Mouse (Mus musculus) heart, embryonic 14.5 days (tissue): ENCODE data around the gene Muc20. TPM values are rescaled to one million over a fixed set of nuclear protein-coding genes. Genes with fewer than 3 reads are reported as not detected.

Experiments
- ATAC-seq: fragments of 200-750 bp; cut with Nextera tagmentation; 2 replicates; pipeline ENCODE4 v1.8.0; 2017; ENCODE audit warnings: low read depth, moderate TSS enrichment; ENCODE audit not compliant: insufficient number of reproducible peaks, insufficient read depth, low FRiP score
- H3K27ac ChIP-seq, 2 experiments: fragments of 200-500 bp in 1 of 2; fragments of 300-500 bp in 1 of 2; sonication (generic) in 1 of 2; replicated peaks in 1 of 2; 2 replicates each; pipeline ENCODE4 v1.5.1; 2012 to 2014; ENCODE audit warnings: low read depth in 2 of 2, low read length in 2 of 2, control low read depth in 1 of 2, mild to moderate bottlenecking in 1 of 2, mixed read lengths in 1 of 2; ENCODE audit not compliant: control insufficient read depth in 1 of 2, insufficient read depth in 1 of 2
- H3K27me3 ChIP-seq: fragments of 300-500 bp; sonication (generic); 2 replicates; pipeline ENCODE4 v1.6.1; 2014; ENCODE audit warnings: mild to moderate bottlenecking, low read length, control low read depth; ENCODE audit not compliant: control insufficient read depth, insufficient read depth
- H3K36me3 ChIP-seq: fragments of 300-500 bp; sonication (generic); 2 replicates; pipeline ENCODE4 v1.6.1; 2014; ENCODE audit warnings: mild to moderate bottlenecking, control low read depth, low read length, mixed read lengths; ENCODE audit not compliant: control insufficient read depth, insufficient read depth
- H3K4me1 ChIP-seq, 2 experiments: fragments of 200-500 bp in 1 of 2; fragments of 300-500 bp in 1 of 2; sonication (generic) in 1 of 2; 2 replicates each; pipeline ENCODE4 v1.6.1; 2012 to 2014; ENCODE audit warnings: low read length in 2 of 2, control low read depth in 1 of 2, mixed read lengths in 1 of 2; ENCODE audit not compliant: control insufficient read depth in 2 of 2, insufficient read depth in 2 of 2
- H3K4me2 ChIP-seq: fragments of 300-500 bp; sonication (generic); 2 replicates; pipeline ENCODE4 v1.6.1; 2014; ENCODE audit warnings: mild to moderate bottlenecking, low read length
- H3K4me3 ChIP-seq, 2 experiments: fragments of 200-500 bp in 1 of 2; fragments of 300-500 bp in 1 of 2; sonication (generic) in 1 of 2; 2 replicates each; pipeline ENCODE4 v1.5.1; 2012 to 2014; ENCODE audit warnings: low read length in 2 of 2, mild to moderate bottlenecking in 2 of 2, control low read depth in 1 of 2, low read depth in 1 of 2, moderate library complexity in 1 of 2; ENCODE audit not compliant: control insufficient read depth in 1 of 2, insufficient read depth in 1 of 2
- H3K9ac ChIP-seq: fragments of 300-500 bp; sonication (generic); 2 replicates; pipeline ENCODE4 v1.6.1; 2014; ENCODE audit warnings: mild to moderate bottlenecking, low read length
- H3K9me3 ChIP-seq: fragments of 300-500 bp; sonication (generic); 2 replicates; pipeline ENCODE4 v1.6.1; 2016; ENCODE audit warnings: low read length, control low read depth; ENCODE audit not compliant: control insufficient read depth
- WGBS: fragments of 180-500 bp; shearing (Covaris S2); extraction: QIAGEN DNeasy Blood & Tissue Kit; methylation state at CpG from one replicate; pipeline ENCODE4 v1.1.7; 2014; 5-methylcytosine and 5-hydroxymethylcytosine counted together
- polyA plus RNA-seq: library from polyadenylated mRNA; unstranded; fragments of >200 nt; fragmentation: Nextera tagmentation; extraction: Ambion mirVana; gene quantifications from 2 replicates; pipeline ENCODE4 v1.2.1, GENCODE M21; 2014

Gene Muc20
- polyA plus RNA-seq, 1 experiment from 2014 or later: 0.08 TPM

DNA sequence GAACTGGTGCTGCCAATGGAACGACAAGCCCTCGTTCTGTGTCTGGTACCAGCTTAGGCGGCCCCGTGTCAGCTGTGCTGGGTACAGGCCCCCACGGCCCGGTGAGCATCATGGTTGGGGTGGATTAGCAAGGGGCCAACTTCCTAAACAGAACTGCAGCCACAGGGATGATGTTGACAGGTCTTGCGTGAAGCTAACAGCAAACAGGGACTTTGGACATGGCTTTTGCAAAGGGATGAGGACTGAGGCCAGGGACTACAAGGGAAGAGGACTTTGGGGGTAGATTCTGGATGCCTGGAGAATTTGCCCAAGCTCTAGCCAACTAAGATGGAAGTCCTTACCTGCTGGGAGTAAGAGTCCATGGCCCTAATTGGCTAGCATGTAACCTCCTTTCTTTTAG, 30.3 kb downstream of the Muc20 start:
- H3K4me3 ChIP-seq: no peak overlapping the region
- peaks cover 0 to 4% of the 10 kb centered on the region in 2 experiments; a peak in 1 of 4 replicates for H3K4me1 ChIP-seq
- no peak overlapping the region for H3K4me2 ChIP-seq
- no peak for ATAC-seq
- no peaks in the 10 kb centered on the region for H3K9me3 ChIP-seq
- no peak overlapping the region for H3K27ac ChIP-seq
- H3K36me3 ChIP-seq: no peaks in the 10 kb centered on the region
- no peak overlapping the region for H3K9ac ChIP-seq
- no peaks in the 10 kb centered on the region for H3K27me3 ChIP-seq
- 87% methylated on average over 7 of the region's 7 CpGs for WGBS

- peaks cover 0 to 5% of the 10 kb centered on the region in 2 experiments; a peak in 1 of 4 replicates for H3K4me1 ChIP-seq
- no peaks in the 10 kb centered on the region for H3K36me3 ChIP-seq
- no peaks in the 10 kb centered on the region for H3K9me3 ChIP-seq
- H3K27me3 ChIP-seq: no peaks in the 10 kb centered on the region
- no peak overlapping the region for H3K27ac ChIP-seq
- no peak overlapping the region for H3K4me3 ChIP-seq
- no peak for ATAC-seq
- H3K4me2 ChIP-seq: no peak overlapping the region
- H3K9ac ChIP-seq: no peak overlapping the region
- 68% methylated on average over 6 of the region's 6 CpGs for WGBS
Measured at GRCm38 (mm10) chr16:32764961-32765360, 32.3 kb downstream of the Muc20 start.

GRCm38 (mm10) chr16:32764550-32764949, 32.7 kb downstream of the Muc20 start:
- H3K4me2 ChIP-seq: no peak overlapping the region
- H3K9me3 ChIP-seq: no peaks in the 10 kb centered on the region
- no peak for ATAC-seq
- H3K9ac ChIP-seq: no peak overlapping the region
- no peak overlapping the region for H3K27ac ChIP-seq
- no peaks in the 10 kb centered on the region for H3K36me3 ChIP-seq
- no peaks in the 10 kb centered on the region for H3K27me3 ChIP-seq
- WGBS: 84% methylated on average over 2 of the region's 2 CpGs
- H3K4me3 ChIP-seq: no peak overlapping the region
- peaks cover 0 to 5% of the 10 kb centered on the region in 2 experiments; a peak in 1 of 4 replicates for H3K4me1 ChIP-seq

- Histone ChIP-seq H3K27ac (no peak overlapping the region), H3K9me3 (no peaks in the 10 kb centered on the region), H3K27me3 (no peaks in the 10 kb centered on the region), H3K4me2 (no peak overlapping the region), H3K9ac (no peak overlapping the region), H3K36me3 (no peaks in the 10 kb centered on the region), H3K4me3 (no peak overlapping the region), H3K4me1 (no peaks in the 10 kb centered on the region)
- WGBS: 75% methylated on average over 5 of the region's 5 CpGs
- ATAC-seq: no peak
Measured at GRCm38 (mm10) chr16:32750242-32751127, 46.8 kb downstream of the Muc20 start.

DNA sequence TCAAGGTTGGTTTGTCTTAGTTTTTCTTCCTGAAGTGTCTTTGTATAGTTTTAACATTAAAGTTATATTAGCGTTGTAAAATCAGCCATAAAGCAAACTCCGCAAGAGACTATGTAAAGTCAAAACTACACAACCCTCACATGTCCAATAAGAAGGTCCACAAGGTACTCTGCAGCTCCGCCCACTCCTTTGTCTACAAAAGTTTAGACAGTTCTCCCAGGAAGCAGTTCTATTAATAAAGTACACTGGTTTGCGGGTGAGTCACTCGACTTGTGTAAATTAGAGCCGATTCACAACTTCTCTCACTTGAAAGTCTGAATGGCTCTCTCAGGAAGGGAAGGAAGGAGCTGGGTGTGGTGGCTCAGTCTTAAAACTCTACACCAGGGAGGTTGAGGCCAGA, 51.4 kb downstream of the Muc20 start:
- Histone ChIP-seq H3K4me2 (no peak overlapping the region), H3K4me1 (no peaks in the 10 kb centered on the region), H3K27me3 (no peaks in the 10 kb centered on the region), H3K9me3 (no peaks in the 10 kb centered on the region), H3K27ac (no peak overlapping the region), H3K36me3 (no peaks in the 10 kb centered on the region), H3K4me3 (no peak overlapping the region), H3K9ac (no peak overlapping the region)
- WGBS: 66% methylated on average over 6 of the region's 6 CpGs
- ATAC-seq: no peak

DNA sequence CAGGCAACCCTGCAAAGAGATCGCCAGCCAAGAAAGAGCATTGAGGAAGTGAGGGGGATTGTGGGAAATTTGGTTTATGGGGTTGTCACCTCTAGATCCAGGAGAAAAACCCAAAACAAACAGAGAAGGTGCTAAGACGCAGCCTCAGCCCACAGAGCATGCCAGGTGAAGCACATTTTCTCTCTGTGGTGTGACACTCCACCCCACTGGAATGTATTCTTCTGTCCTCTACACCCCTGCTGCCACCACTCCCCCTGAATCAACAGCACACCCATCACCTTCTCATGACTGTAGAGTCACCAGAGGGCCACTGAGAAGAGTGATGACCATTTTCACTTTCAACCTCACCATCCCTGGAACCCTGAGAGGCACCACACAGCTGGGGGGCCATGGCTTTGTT, 54.5 kb downstream of the Muc20 start:
- ATAC-seq: no peak
- WGBS: 83% methylated on average over 2 of the region's 2 CpGs
- Histone ChIP-seq H3K4me1 (no peaks in the 10 kb centered on the region), H3K27me3 (no peaks in the 10 kb centered on the region), H3K36me3 (no peaks in the 10 kb centered on the region), H3K4me2 (no peak overlapping the region), H3K27ac (no peak overlapping the region), H3K4me3 (no peak overlapping the region), H3K9ac (no peak overlapping the region), H3K9me3 (no peaks in the 10 kb centered on the region)

DNA sequence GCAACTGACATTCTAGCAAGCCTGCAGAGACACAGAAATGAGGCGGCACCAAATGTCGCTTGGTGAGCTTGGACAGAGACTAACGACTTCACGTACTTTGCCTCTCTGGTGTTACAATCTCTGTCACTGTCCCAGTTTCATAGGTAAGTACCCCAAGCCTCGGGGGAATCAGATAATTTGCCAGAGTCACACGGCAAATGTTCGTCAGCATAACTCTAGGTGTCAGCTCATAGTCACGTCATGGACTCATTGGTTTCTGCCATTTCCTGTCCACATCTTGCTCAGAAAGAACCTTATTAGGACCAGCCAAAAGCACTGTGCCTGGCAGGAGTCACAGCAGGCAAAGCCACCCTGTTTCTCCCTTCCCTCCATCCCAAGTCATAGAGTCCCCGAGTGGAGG, 55.9 kb downstream of the Muc20 start:
- ATAC-seq: no peak
- no peaks in the 10 kb centered on the region for H3K4me1 ChIP-seq
- H3K27me3 ChIP-seq: no peaks in the 10 kb centered on the region

More for the DNA sequence above, 55.9 kb downstream of the Muc20 start:
- Histone ChIP-seq H3K4me3 (no peak overlapping the region), H3K9ac (no peak overlapping the region), H3K4me2 (no peak overlapping the region), H3K36me3 (no peaks in the 10 kb centered on the region), H3K27ac (no peak overlapping the region), H3K9me3 (no peaks in the 10 kb centered on the region)
- WGBS: 73% methylated on average over 9 of the region's 9 CpGs
